In the genomic region with DNA sequence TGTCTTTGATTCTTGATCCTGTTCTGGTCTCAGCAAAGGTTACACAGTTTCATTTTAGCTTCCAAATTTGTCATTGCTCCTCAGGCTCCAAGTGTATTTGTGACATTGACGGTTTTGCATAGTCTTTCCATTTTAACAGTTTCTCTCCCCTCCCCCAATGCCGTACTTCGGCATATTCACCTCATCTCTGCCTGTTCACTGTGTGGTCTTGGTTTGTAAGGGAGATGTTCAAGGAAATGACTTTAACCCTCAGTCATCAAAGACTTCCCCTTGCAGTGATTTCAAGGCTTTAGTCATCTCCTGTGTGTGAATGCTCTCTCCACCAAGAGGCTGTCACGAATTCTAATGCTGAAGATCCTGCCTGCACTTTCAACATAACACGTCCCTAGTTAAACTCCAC, we compare ENCODE assay signal across 24 mouse cellular contexts.
DNase-seq lines count a peak whose midpoint lies in the region; ATAC-seq lines count a peak whose summit lies in the region.
"Had no signal": no experiment of that assay in that cellular context is flagged by ENCODE, and none has a peak within 500 bp of the region (broad histone marks: within the 10 kb centered on the region; RNA-seq: fewer than 3 reads in every experiment).

No protein-coding gene starts in this region.

- DNase-seq in thymus, postnatal 0 days (ENCODE audit: low spot score): peak; percentile 4
- no peak for DNase-seq in thymus, postnatal 14 days
- DNase-seq in induced T-regulatory cell, adult 2 months (ENCODE audit: low read depth): peak; percentile 24
- no peak for DNase-seq in cerebellum, postnatal 25 days
- DNase-seq in layer of hippocampus, postnatal 14 days (ENCODE audit: low spot score in 2 of 2): no peak
- DNase-seq in testis, postnatal 10 days (ENCODE audit: low spot score): no peak
- DNase-seq: adrenal gland, postnatal 10 days; adrenal gland, postnatal 36 days; cerebellum, adult 11 months; cerebellum, adult 2 months; cerebellum, adult 9-11 months; cerebellum, postnatal 36 days; embryo, embryonic 11 days; gastrocnemius, postnatal 25 days; heart, adult 18-20 months; heart, postnatal 14 days; heart, postnatal 4 days; kidney, adult 11 months had no signal

- peak; percentile 37 for ATAC-seq in CD4-positive, CD25-positive, alpha-beta regulatory T cell, adult 4 months
- ATAC-seq: forebrain, embryonic 13.5 days; forebrain, embryonic 16.5 days; hindbrain, postnatal 0 days; intestine, embryonic 15.5 days; Patski had no signal

Comparison
In these comparisons a context has a peak if more than half of its experiments do, and no peak if none do; other contexts are left out.
1. DNase-seq: peak in thymus, postnatal 0 days (single experiment) and induced T-regulatory cell, adult 2 months (single experiment); none in thymus, postnatal 14 days (single experiment), cerebellum, postnatal 25 days (0 of 2), layer of hippocampus, postnatal 14 days (0 of 2) and testis, postnatal 10 days (single experiment).